Mouse (Mus musculus) adrenal gland, postnatal 25 days (tissue): ENCODE measurements around the gene Tubb4a. TPM values are rescaled to one million over a fixed set of nuclear protein-coding genes. Genes with fewer than 3 reads are reported as not detected.
"Not testable (repeated sequence)": the region's sequence is repeated elsewhere in the genome, so short reads cannot be mapped to it uniquely, and the experiment has no call there.

ENCODE experiments used
- DNase-seq: peaks from one replicate; pipeline ENCODE4 v3.0.0; 2021; ENCODE audit warnings: mixed read lengths
- long read RNA-seq: library from polyadenylated mRNA; stranded (forward); transcript quantifications from one replicate; pipeline ENCODE4 v2.0.0, GENCODE M21; 2021
- total RNA-seq: library from RNA; stranded (reverse); gene quantifications from 2 replicates; pipeline ENCODE4 v1.2.3, GENCODE M21; 2021

Tubb4a gene
- total RNA-seq = 4.0 and 5.0 TPM in 2 replicates
- long read RNA-seq, partial matches to known transcripts = 0 of 3 reads
- long read RNA-seq, other reads (novel, unspliced or antisense) = 0 of 3 reads

GRCm38 (mm10) chr17:57087049-57087832, at the start of gene Tubb4a:
Gene Tubb4a, minus strand, starts transcription at chr17:57087782.
- peak; percentile 44 for DNase-seq

- DNase-seq = no peak
Measured at GRCm38 (mm10) chr17:57135635-57136034, 48.1 kb upstream of the Tubb4a start.

GRCm38 (mm10) chr17:57134693-57135092, 47.1 kb upstream of the Tubb4a start:
- DNase-seq = no peak

GRCm38 (mm10) chr17:57134021-57134420, 46.4 kb upstream of the Tubb4a start:
- not testable (repeated sequence) for DNase-seq

GRCm38 (mm10) chr17:57131793-57132192, 44.2 kb upstream of the Tubb4a start:
- no peak for DNase-seq

GRCm38 (mm10) chr17:57125853-57126622, 38.5 kb upstream of the Tubb4a start:
- no peak for DNase-seq

GRCm38 (mm10) chr17:57124792-57125191, 37.2 kb upstream of the Tubb4a start:
- DNase-seq = no peak

- DNase-seq = no peak
Measured at GRCm38 (mm10) chr17:57123192-57124118, 35.9 kb upstream of the Tubb4a start.

- no peak for DNase-seq
Measured at GRCm38 (mm10) chr17:57121856-57122255, 34.3 kb upstream of the Tubb4a start.

- peak; percentile 35 for DNase-seq
Measured at GRCm38 (mm10) chr17:57118524-57119349, 31.2 kb upstream of the Tubb4a start.

- no peak for DNase-seq
Measured at GRCm38 (mm10) chr17:57116801-57117200, 29.2 kb upstream of the Tubb4a start.

- no peak for DNase-seq
Measured at GRCm38 (mm10) chr17:57112768-57113474, 25.3 kb upstream of the Tubb4a start.

- DNase-seq = no peak
Measured at GRCm38 (mm10) chr17:57110005-57110404, 22.4 kb upstream of the Tubb4a start.

- DNase-seq = no peak
Measured at GRCm38 (mm10) chr17:57108666-57109171, 21.1 kb upstream of the Tubb4a start.

- no peak for DNase-seq
Measured at GRCm38 (mm10) chr17:57108040-57108665, 20.6 kb upstream of the Tubb4a start.

GRCm38 (mm10) chr17:57107064-57107463, 19.5 kb upstream of the Tubb4a start:
- DNase-seq = no peak

- DNase-seq = no peak
Measured at GRCm38 (mm10) chr17:57106035-57106368, 18.4 kb upstream of the Tubb4a start.

GRCm38 (mm10) chr17:57105181-57106034, 17.8 kb upstream of the Tubb4a start, which contains the start of gene Tnfsf9:
Gene Tnfsf9, plus strand, starts transcription at chr17:57105325.
- peak; percentile 15 for DNase-seq

GRCm38 (mm10) chr17:57104496-57104895, 16.9 kb upstream of the Tubb4a start:
- no peak for DNase-seq
